Mouse (Mus musculus): ENCODE measurements around the gene Serinc2.

Gene Serinc2

GRCm38 (mm10) chr4:130279105-130279504 lies at the start of gene Serinc2:
Gene Serinc2, minus strand, starts transcription at chr4:130279205.
- H3K27me3 ChIP-seq (ENCODE audit: insufficient read depth, low read length) = peaks cover 83% of the 10 kb centered on the region
- no peaks in the 10 kb centered on the region for H3K9me3 ChIP-seq (ENCODE audit: low read length)
- H3K4me3 ChIP-seq (replicated peaks; ENCODE audit: low read length) = no peak within 1 kb of the TSS
- H3K4me1 ChIP-seq (replicated peaks; ENCODE audit: low read depth, low read length) = peaks cover 11% of the 10 kb centered on the region
- no peak for TF ChIP-seq NANOG (IDR thresholded peaks at IDR 0.05; ENCODE audit: borderline replicate concordance, low read length)
- TF ChIP-seq POU5F1 (IDR thresholded peaks at IDR 0.05; ENCODE audit: borderline replicate concordance, low read length) = peak; percentile 59; the same call in 1 of the 2 replicates
- TF ChIP-seq CTCF (conservative IDR thresholded peaks at IDR 0.05; ENCODE audit: low read length) = no peak
- no peaks in the 10 kb centered on the region for H3K36me3 ChIP-seq (ENCODE audit: insufficient read depth, low read length)

DNA sequence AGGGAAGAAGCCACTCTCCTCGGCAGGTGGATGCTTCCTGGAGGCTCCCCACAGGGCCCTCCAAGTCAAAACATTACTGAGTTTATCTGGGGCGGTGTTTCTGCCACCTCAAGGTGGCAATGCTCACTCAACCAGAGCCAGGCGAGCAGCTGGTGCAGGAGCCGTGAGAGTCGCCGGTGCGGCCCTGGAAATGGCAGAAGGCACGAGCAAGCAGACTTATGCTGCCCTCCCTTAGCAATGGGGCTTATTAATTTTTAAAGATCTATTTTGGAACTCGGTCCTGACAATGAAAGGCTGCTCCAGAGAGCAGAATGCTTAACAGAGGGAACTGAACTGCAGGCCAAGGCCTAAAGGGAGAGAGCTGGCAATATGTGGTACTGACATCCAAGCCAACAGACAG lies 48.4 kb upstream of the Serinc2 start:
- H3K9me3 ChIP-seq (ENCODE audit: low read length) = no peaks in the 10 kb centered on the region
- no peak for TF ChIP-seq POU5F1 (IDR thresholded peaks at IDR 0.05; ENCODE audit: borderline replicate concordance, low read length)
- TF ChIP-seq NANOG (IDR thresholded peaks at IDR 0.05; ENCODE audit: borderline replicate concordance, low read length) = no peak
- TF ChIP-seq CTCF (conservative IDR thresholded peaks at IDR 0.05; ENCODE audit: low read length) = no peak
- H3K4me3 ChIP-seq (replicated peaks; ENCODE audit: low read length) = no peak overlapping the region
- peaks cover 75% of the 10 kb centered on the region for H3K36me3 ChIP-seq (ENCODE audit: insufficient read depth, low read length)
- H3K4me1 ChIP-seq (replicated peaks; ENCODE audit: low read depth, low read length) = peaks cover 45% of the 10 kb centered on the region
- H3K27me3 ChIP-seq (ENCODE audit: insufficient read depth, low read length) = no peaks in the 10 kb centered on the region

- Histone ChIP-seq H3K27me3 (ENCODE audit: insufficient read depth, low read length) (no peaks in the 10 kb centered on the region), H3K4me1 (replicated peaks; ENCODE audit: low read depth, low read length) (peaks cover 51% of the 10 kb centered on the region), H3K36me3 (ENCODE audit: insufficient read depth, low read length) (peaks cover 82% of the 10 kb centered on the region), H3K4me3 (replicated peaks; ENCODE audit: low read length) (no peak overlapping the region), H3K9me3 (ENCODE audit: low read length) (no peaks in the 10 kb centered on the region)
- TF ChIP-seq NANOG (IDR thresholded peaks at IDR 0.05; ENCODE audit: borderline replicate concordance, low read length) (no peak), CTCF (conservative IDR thresholded peaks at IDR 0.05; ENCODE audit: low read length) (peak; percentile 32), POU5F1 (IDR thresholded peaks at IDR 0.05; ENCODE audit: borderline replicate concordance, low read length) (no peak)
Observed at GRCm38 (mm10) chr4:130325446-130325845, 46.4 kb upstream of the Serinc2 start.

- H3K9me3 ChIP-seq (ENCODE audit: low read length) = no peaks in the 10 kb centered on the region
- TF ChIP-seq POU5F1 (IDR thresholded peaks at IDR 0.05; ENCODE audit: borderline replicate concordance, low read length) = no peak
- TF ChIP-seq NANOG (IDR thresholded peaks at IDR 0.05; ENCODE audit: borderline replicate concordance, low read length) = no peak
- no peak for TF ChIP-seq CTCF (conservative IDR thresholded peaks at IDR 0.05; ENCODE audit: low read length)
- no peaks in the 10 kb centered on the region for H3K27me3 ChIP-seq (ENCODE audit: insufficient read depth, low read length)
- H3K4me3 ChIP-seq (replicated peaks; ENCODE audit: low read length) = no peak overlapping the region
- H3K4me1 ChIP-seq (replicated peaks; ENCODE audit: low read depth, low read length) = peaks cover 53% of the 10 kb centered on the region
- H3K36me3 ChIP-seq (ENCODE audit: insufficient read depth, low read length) = peaks cover 86% of the 10 kb centered on the region
Observed at GRCm38 (mm10) chr4:130323607-130324006, 44.6 kb upstream of the Serinc2 start.

DNA sequence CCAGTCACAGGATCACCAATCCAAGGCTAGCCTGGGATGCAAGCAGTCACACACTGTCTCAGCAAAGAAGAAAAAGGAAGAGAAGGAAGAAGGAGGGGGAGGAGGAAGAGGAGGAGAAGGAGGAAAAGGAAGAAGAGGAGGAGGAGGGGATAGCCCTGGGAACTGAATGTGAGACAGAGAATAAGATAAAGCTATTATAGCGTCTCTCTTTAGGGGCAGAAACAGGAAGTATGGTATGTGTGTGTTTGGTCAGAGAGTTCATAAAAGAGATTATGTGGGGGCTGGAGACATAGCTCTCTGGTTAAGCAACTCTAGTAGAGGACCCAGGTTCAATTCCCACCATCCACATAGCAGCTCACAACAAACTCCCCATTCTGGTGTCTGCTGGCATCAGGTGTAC lies 44.2 kb upstream of the Serinc2 start:
- TF ChIP-seq NANOG (IDR thresholded peaks at IDR 0.05; ENCODE audit: borderline replicate concordance, low read length) (no peak), CTCF (conservative IDR thresholded peaks at IDR 0.05; ENCODE audit: low read length) (no peak), POU5F1 (IDR thresholded peaks at IDR 0.05; ENCODE audit: borderline replicate concordance, low read length) (no peak)
- H3K27me3 ChIP-seq (ENCODE audit: insufficient read depth, low read length) = no peaks in the 10 kb centered on the region
- H3K36me3 ChIP-seq (ENCODE audit: insufficient read depth, low read length) = peaks cover 86% of the 10 kb centered on the region
- H3K9me3 ChIP-seq (ENCODE audit: low read length) = no peaks in the 10 kb centered on the region
- no peak overlapping the region for H3K4me3 ChIP-seq (replicated peaks; ENCODE audit: low read length)
- H3K4me1 ChIP-seq (replicated peaks; ENCODE audit: low read depth, low read length) = peaks cover 53% of the 10 kb centered on the region

- Histone ChIP-seq H3K27me3 (ENCODE audit: insufficient read depth, low read length) (no peaks in the 10 kb centered on the region), H3K9me3 (ENCODE audit: low read length) (no peaks in the 10 kb centered on the region), H3K36me3 (ENCODE audit: insufficient read depth, low read length) (peaks cover 86% of the 10 kb centered on the region), H3K4me3 (replicated peaks; ENCODE audit: low read length) (no peak overlapping the region), H3K4me1 (replicated peaks; ENCODE audit: low read depth, low read length) (peaks cover 53% of the 10 kb centered on the region)
- TF ChIP-seq NANOG (IDR thresholded peaks at IDR 0.05; ENCODE audit: borderline replicate concordance, low read length) = no peak
- TF ChIP-seq CTCF (conservative IDR thresholded peaks at IDR 0.05; ENCODE audit: low read length) = no peak
- TF ChIP-seq POU5F1 (IDR thresholded peaks at IDR 0.05; ENCODE audit: borderline replicate concordance, low read length) = no peak
Observed at GRCm38 (mm10) chr4:130322567-130322966, 43.6 kb upstream of the Serinc2 start.

DNA sequence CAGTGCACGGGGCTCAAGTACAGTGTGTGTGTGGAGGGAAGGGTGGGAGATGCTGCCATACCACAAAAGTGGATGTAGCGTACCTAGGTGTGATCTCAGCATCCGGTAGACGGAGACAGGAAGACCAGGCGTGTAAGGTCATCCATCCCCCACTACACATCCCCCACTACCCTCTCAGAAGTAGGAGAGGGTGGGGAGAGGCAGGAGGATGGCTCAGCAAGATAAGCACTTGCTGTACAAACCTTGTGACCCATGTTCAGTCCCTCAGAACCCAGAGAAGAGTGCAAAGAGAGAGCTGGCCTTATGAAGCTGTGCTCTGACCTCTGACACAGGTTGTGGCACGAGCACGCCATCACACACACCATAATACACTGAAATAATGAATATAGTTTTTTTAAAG lies 42.6 kb upstream of the Serinc2 start:
- Histone ChIP-seq H3K36me3 (ENCODE audit: insufficient read depth, low read length) (peaks cover 88% of the 10 kb centered on the region), H3K9me3 (ENCODE audit: low read length) (no peaks in the 10 kb centered on the region), H3K27me3 (ENCODE audit: insufficient read depth, low read length) (no peaks in the 10 kb centered on the region), H3K4me3 (replicated peaks; ENCODE audit: low read length) (no peak overlapping the region), H3K4me1 (replicated peaks; ENCODE audit: low read depth, low read length) (peaks cover 55% of the 10 kb centered on the region)
- TF ChIP-seq POU5F1 (IDR thresholded peaks at IDR 0.05; ENCODE audit: borderline replicate concordance, low read length) = no peak
- no peak for TF ChIP-seq NANOG (IDR thresholded peaks at IDR 0.05; ENCODE audit: borderline replicate concordance, low read length)
- TF ChIP-seq CTCF (conservative IDR thresholded peaks at IDR 0.05; ENCODE audit: low read length) = no peak

- H3K36me3 ChIP-seq (ENCODE audit: insufficient read depth, low read length) = peaks cover 97% of the 10 kb centered on the region
- H3K27me3 ChIP-seq (ENCODE audit: insufficient read depth, low read length) = no peaks in the 10 kb centered on the region
Observed at GRCm38 (mm10) chr4:130319564-130319963, 40.6 kb upstream of the Serinc2 start.

GRCm38 (mm10) chr4:130318122-130318521 lies 39.1 kb upstream of the Serinc2 start:
- Histone ChIP-seq H3K4me3 (replicated peaks; ENCODE audit: low read length) (no peak overlapping the region), H3K36me3 (ENCODE audit: insufficient read depth, low read length) (peaks cover 97% of the 10 kb centered on the region), H3K27me3 (ENCODE audit: insufficient read depth, low read length) (no peaks in the 10 kb centered on the region), H3K9me3 (ENCODE audit: low read length) (no peaks in the 10 kb centered on the region), H3K4me1 (replicated peaks; ENCODE audit: low read depth, low read length) (peaks cover 81% of the 10 kb centered on the region)
- TF ChIP-seq POU5F1 (IDR thresholded peaks at IDR 0.05; ENCODE audit: borderline replicate concordance, low read length) = no peak
- TF ChIP-seq CTCF (conservative IDR thresholded peaks at IDR 0.05; ENCODE audit: low read length) = no peak
- no peak for TF ChIP-seq NANOG (IDR thresholded peaks at IDR 0.05; ENCODE audit: borderline replicate concordance, low read length)

More at GRCm38 (mm10) chr4:130319564-130319963, 40.6 kb upstream of the Serinc2 start:
- peaks cover 74% of the 10 kb centered on the region for H3K4me1 ChIP-seq (replicated peaks; ENCODE audit: low read depth, low read length)
- TF ChIP-seq CTCF (conservative IDR thresholded peaks at IDR 0.05; ENCODE audit: low read length) = no peak
- TF ChIP-seq POU5F1 (IDR thresholded peaks at IDR 0.05; ENCODE audit: borderline replicate concordance, low read length) = no peak
- TF ChIP-seq NANOG (IDR thresholded peaks at IDR 0.05; ENCODE audit: borderline replicate concordance, low read length) = no peak
- H3K4me3 ChIP-seq (replicated peaks; ENCODE audit: low read length) = no peak overlapping the region
- H3K9me3 ChIP-seq (ENCODE audit: low read length) = no peaks in the 10 kb centered on the region
